8 mouse cellular contexts compared by ENCODE assay signal in the genomic region with DNA sequence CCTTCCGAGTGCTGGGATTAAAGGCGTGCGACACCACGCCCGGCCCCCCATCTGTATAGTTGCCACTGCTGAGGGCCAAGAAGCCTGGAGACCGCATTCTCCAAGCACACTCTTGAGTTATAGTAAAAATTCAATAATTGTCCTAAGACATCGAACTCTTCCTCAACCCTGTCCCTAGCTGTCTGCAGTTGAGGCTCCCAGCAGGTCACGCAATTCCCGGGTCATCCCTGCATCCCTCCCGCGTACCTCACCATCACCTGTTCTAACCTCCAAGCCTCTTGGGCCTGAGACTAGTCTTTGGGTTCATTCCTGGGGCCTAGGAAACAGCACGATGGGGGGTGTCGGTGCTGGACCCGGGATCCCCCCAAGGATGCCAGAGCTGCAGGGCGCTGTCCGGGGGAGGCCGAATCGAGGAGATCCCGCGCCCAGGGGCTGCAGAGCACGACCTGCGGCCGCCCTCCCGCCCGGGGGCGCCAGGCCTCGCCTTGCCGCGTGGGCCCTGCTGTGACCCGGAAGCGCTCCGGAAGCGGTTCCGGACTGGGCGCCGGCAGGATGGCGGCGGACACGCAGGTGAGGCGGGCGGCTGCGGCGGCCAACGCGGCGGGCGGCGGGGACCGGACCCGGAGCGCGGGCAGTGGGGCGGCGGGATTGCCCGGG. TPM values are rescaled to one million over a fixed set of nuclear protein-coding genes. Genes with fewer than 3 reads are reported as not detected.
DNase-seq lines count a peak whose midpoint lies in the region; ATAC-seq and TF ChIP-seq lines count a peak whose summit lies in the region.

A gene (plus strand): TSS at position 518 of the 657 bp plus-strand sequence.

- peaks cover 65% of the 10 kb centered on the region for H3K79me2 ChIP-seq in macrophage (ENCODE audit: inconsistent target)

- no peaks in the 10 kb centered on the region for H3K27me3 ChIP-seq in hindbrain, embryonic 16.5 days (replicated peaks; ENCODE audit: control insufficient read depth, insufficient read depth, low read length)

- peak; percentile 53 to 67 for DNase-seq in gastrocnemius, adult 8-10 months (ENCODE audit: low spot score in 2 of 2)
- DNase-seq in left cerebral cortex, adult 2 months (ENCODE audit: extremely low spot score in 1 of 2, low spot score in 2 of 2), result peak; percentile 75 to 81
- peak; percentile 64 for DNase-seq in retina, postnatal 7 days (ENCODE audit: low read depth, low spot score)
- DNase-seq in urinary bladder, postnatal 14 days (ENCODE audit: low spot score), result peak; percentile 77

- H3K36me3 ChIP-seq in hindbrain, embryonic 16.5 days (ENCODE audit: control insufficient read depth, insufficient read depth, low read length), result peaks cover 17% of the 10 kb centered on the region
- H3K36me3 ChIP-seq in macrophage (ENCODE audit: inconsistent target), result peaks cover 20% of the 10 kb centered on the region; the same call in 1 of the 2 replicates

- peak; percentile 42 for TF ChIP-seq CTCF in left cerebral cortex, adult 2 months (IDR thresholded peaks at IDR 0.05)

- H3K4me2 ChIP-seq in hindbrain, embryonic 16.5 days (ENCODE audit: low read length), result peak within 1 kb of the TSS; percentile 77

- 2% methylated on average over 55 of the region's 55 CpGs for WGBS in hindbrain, embryonic 16.5 days
- WGBS in macrophage (ENCODE audit: missing documents), result 10% methylated on average over 55 of the region's 55 CpGs

- intact Hi-C loops in left cerebral cortex, adult 2 months (cut with DNase I), result no loop called here

- peaks cover 24% of the 10 kb centered on the region for H3K4me1 ChIP-seq in hindbrain, embryonic 16.5 days (ENCODE audit: control insufficient read depth, insufficient read depth, low read depth, low read length)

- peak within 1 kb of the TSS; percentile 76 for H3K27ac ChIP-seq in hindbrain, embryonic 16.5 days (ENCODE audit: low read depth, low read length)
- H3K27ac ChIP-seq in left cerebral cortex, adult 2 months, result peak within 1 kb of the TSS; percentile 91
- H3K27ac ChIP-seq in macrophage, result no peak within 1 kb of the TSS

- ATAC-seq in activated CD4-positive, CD25-positive, alpha-beta regulatory T cell, adult 4 months, result peak; percentile 82
- no peak; the same call in 1 of the 2 replicates for ATAC-seq in common myeloid progenitor, adult 5-6 weeks (replicated peaks; ENCODE audit: low read depth, poor library complexity, severe bottlenecking)
- peak; percentile 94 for ATAC-seq in hindbrain, embryonic 16.5 days

- H3K9ac ChIP-seq in hindbrain, embryonic 16.5 days (ENCODE audit: low read depth, low read length), result peak within 1 kb of the TSS; percentile 95

- H3K9me3 ChIP-seq in hindbrain, embryonic 16.5 days (ENCODE audit: control insufficient read depth, low read length), result no peaks in the 10 kb centered on the region

- peak within 1 kb of the TSS; percentile 88 for H3K4me3 ChIP-seq in hindbrain, embryonic 16.5 days (ENCODE audit: low read length)
- H3K4me3 ChIP-seq in left cerebral cortex, adult 2 months, result peak within 1 kb of the TSS; percentile 70
- peak within 1 kb of the TSS; percentile 56 for H3K4me3 ChIP-seq in macrophage (ENCODE audit: inconsistent target)

RNA-seq across cellular contexts. Expression of the gene that starts here (rescaled TPM):
- polyA plus RNA-seq in activated CD4-positive, CD25-positive, alpha-beta regulatory T cell, adult 4 months (2017; shearing (Covaris generic)), result 10 to 100 TPM; 22.2 to 30.6 TPM
- total RNA-seq in common myeloid progenitor, adult 5-6 weeks (2017), result 32.6 and 41.8 TPM in 2 replicates
- 10 to 100 TPM; 28.1 to 31.2 (median 30.6) TPM for total RNA-seq in gastrocnemius, adult 8-10 months (2022)
- 32.2 and 39.3 TPM in 2 replicates for polyA plus RNA-seq in hindbrain, embryonic 16.5 days (2015; fragmentation: Nextera tagmentation; extraction: Ambion mirVana)
- 10 to 100 TPM; 70.7 to 73.2 TPM for total RNA-seq in left cerebral cortex, adult 2 months (2021)
- 100 to 1,000 TPM in 19 of 26 experiments, 10 to 100 TPM in 7; 62.0 to 244 (median 110) TPM for total RNA-seq in macrophage (2018; cell fraction: chromatin; rRNA removed)
- 10 to 100 TPM; 10.0 to 31.8 (median 20.5) TPM for total RNA-seq in macrophage (2018; cell fraction: cytosol; rRNA removed)
- total RNA-seq in macrophage (2018; cell fraction: nucleus; rRNA removed), result 10 to 100 TPM; 33.2 to 96.2 (median 57.2) TPM
- polyA plus RNA-seq in macrophage (2018), result 12.9 to 25.7 TPM (median 22.1 TPM) in 3 replicates
